Mouse (Mus musculus): ENCODE measurements around the gene Elob. TPM values are rescaled to one million over a fixed set of nuclear protein-coding genes. Genes with fewer than 3 reads are reported as not detected.

Gene Elob
- total RNA-seq, 1 experiment from 2014 or later: 93.3 TPM

DNA sequence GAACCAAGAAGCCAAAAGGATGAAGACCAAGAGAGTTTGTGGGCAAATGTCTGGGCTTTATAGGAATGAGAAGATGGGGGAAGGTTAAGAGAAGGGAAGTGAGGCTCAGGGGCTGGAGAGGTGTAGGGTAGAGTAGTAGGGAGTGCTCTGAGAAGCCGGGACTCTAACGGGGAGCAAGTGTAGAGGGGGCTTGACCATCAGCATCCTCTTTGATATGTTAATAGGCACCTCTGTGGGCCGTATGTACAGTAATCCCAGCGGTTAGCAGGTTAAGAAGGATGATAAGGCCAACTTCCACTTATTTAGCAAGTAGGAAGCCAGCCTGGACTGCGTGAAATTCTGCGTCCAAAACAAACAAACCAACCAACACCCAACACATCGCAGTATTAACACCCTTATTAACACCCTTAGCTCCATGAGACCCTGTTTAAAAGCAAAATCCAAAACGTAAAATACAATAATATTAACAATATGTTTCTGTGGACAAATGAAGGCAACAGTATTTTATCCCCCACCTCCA, 39.1 kb downstream of the Elob start:
- ATAC-seq (ENCODE audit: extremely low read depth, insufficient number of reproducible peaks, low FRiP score, poor library complexity, severe bottlenecking): no peak

DNA sequence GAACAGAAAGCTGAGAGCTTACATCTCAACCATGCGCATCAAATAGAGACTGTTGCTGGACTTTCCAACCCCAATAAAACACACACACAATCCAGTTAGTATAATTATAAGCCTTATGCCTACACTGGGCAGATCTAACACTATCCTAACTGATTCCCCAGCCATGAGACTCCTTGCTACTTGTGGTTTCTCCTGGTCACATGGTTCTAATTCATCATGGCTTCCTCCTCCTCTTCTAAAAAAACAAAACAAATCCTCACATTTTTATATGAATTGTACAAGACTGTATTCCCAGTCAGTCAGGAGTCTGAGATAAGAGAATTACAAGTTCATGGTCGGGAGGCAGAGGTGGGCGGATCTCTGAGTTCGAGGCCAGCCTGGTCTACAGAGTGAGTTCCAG, 40.0 kb downstream of the Elob start:
- ATAC-seq (ENCODE audit: extremely low read depth, insufficient number of reproducible peaks, low FRiP score, poor library complexity, severe bottlenecking): no peak

DNA sequence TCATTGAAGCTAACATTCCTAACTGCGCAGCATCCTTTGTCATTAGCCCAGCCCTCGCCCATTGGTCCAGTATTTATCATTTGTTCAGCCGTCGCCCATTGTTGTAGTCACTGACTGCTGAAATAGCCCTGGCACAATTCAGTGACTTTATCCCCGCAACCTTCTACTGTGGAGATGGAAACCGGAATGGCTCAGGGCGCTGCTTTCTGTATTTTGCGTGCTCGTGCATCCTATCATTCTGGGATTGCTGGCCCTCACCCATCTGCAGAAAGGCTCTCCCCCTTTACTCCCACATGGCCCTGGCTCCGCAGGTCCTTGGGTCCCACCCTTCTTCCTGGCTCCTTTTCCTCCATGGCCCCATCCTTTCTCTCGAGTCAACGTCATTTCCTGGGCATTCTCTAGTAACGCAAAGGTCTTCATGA, 42.4 kb downstream of the Elob start:
- no peak for ATAC-seq (ENCODE audit: extremely low read depth, insufficient number of reproducible peaks, low FRiP score, poor library complexity, severe bottlenecking)

DNA sequence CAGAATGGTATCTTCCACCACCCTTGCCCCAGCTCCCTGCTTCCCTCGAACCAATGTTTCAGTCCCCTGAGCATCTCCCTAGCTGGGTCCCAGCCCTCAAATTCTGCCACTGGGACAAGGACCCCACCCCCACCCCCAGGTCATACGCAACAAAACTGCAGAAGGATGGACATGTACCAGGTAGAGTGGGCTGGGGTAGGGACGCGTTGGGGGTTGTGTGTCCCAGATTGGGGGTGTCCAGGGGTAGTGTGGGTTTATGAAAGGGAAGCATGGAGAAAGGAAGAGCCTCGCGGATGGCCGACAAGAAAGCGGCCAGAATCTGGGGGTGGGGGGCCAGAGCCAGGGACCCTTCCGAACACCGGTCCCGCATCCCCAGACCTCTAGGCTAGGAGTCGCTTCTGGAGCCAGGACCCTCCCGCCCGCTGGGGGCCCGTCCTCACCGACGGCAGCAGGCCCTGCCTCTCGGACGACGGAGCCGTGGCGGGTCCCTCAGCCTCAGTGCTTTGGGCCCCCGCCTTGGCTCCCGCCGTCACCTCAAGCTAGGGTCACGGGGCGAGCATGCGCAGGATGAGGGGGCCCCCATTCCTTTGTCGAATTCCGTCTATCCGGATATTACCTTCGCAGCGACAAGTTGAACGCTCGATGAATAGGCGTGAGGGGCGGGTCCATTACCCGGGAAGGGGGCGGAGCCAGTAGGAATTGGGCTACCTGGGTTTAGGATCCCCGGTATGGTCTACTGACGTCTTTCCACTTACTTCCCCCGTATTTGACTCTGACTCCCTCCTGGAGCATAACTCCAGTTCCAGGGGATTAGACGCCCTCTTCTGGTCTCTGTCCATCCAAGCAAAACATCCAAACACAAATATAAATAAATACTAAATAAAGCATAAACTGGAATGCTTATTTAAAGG, 43.1 kb downstream of the Elob start, which contains the start of gene Flywch2:
Flywch2 (minus strand) TSS at position 521 of the 911 bp plus-strand sequence.
- peak; percentile 49; the same call in 1 of the 2 replicates for ATAC-seq (ENCODE audit: extremely low read depth, insufficient number of reproducible peaks, low FRiP score, poor library complexity, severe bottlenecking)

DNA sequence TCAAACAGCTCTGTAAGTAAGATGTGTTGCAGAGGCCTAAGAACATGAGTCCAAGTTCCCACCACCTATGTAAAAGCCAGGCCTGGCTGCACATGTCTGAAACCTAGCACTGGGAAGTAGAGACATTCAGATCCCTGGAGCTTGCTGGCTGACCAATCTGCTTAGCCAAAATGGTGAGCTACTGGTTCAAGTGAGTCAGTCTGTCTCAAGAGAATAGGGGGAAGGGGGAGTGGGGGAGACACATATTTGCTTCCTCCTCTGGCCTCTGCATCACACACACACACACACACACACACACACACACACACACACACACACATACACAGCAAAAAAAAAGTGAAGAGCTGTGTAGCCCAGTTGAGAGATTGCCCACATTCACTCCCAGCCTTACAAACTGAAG, 45.6 kb downstream of the Elob start:
- ATAC-seq (ENCODE audit: extremely low read depth, insufficient number of reproducible peaks, low FRiP score, poor library complexity, severe bottlenecking): no peak

DNA sequence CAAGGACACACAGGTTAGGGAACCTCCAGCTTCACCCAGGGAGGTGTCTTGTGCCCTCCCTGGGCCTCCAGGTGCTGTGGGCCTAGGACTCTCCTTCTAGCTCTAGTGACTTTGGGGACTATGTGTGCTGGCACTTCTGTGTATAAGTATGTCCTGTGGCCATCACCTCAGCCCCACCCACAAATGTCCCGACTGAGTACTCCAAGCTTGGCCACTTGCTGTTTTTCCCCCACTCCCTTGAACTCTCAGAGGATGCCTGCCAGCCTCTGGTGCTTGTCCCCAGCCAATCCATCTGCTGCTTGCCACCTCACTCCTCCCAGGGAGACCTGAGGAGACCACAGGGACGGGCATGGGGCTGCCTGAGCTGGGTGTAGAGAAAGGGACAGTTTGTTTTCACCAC, 50.5 kb downstream of the Elob start:
- no peak for ATAC-seq (ENCODE audit: extremely low read depth, insufficient number of reproducible peaks, low FRiP score, poor library complexity, severe bottlenecking)

DNA sequence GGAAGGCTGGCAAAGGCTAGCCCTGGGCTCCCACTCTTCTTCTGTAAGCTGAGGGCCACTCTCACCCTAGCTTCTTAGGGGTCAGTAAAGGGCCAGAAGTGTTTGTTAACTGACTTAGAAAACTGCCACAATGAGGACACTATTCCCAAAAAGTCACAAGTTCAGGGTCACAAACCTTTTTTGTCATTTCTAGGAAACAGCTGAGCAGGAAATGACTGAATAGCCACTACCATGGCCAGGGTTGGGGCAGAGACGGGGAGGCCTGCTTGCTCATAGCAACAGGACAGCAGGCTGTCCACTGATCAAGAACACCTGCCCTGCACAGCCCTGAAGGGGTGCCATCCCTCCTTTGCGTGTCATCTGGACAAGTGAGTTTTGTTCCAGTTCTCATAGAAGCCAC, 51.8 kb downstream of the Elob start:
- no peak for ATAC-seq (ENCODE audit: extremely low read depth, insufficient number of reproducible peaks, low FRiP score, poor library complexity, severe bottlenecking)

DNA sequence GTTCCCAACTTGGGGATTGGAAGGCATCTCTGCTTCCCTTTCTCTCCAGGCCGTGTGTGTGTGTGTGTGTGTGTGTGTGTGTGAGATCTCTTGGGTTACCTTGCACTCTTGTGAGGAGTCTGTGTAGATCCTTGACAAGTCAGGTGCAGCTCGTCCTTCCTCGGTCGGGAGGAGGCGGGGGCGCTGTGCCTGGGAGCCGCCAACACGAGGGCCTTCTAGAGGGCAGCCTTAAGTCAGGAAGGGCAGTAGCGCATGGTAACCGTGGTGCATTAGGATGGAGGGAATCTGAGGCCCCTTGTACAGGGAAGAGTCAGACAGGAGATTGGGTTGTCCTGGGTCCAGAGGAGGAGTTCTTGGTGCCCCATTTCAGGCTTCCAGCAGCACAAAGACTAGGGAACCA, 52.7 kb downstream of the Elob start:
- no peak for ATAC-seq (ENCODE audit: extremely low read depth, insufficient number of reproducible peaks, low FRiP score, poor library complexity, severe bottlenecking)

Other genes with a start within 250 kb of the Elob start
- gene Zfp13, start 229.6 kb downstream of the Elob start, total RNA-seq (2017): not detected in 2 replicates
- not detected in 2 replicates for gene Zscan10, start 228.3 kb downstream of the Elob start, total RNA-seq (2017)
- 11.4 and 14.9 TPM in 2 replicates for gene Mmp25, start 183.9 kb downstream of the Elob start, total RNA-seq (2017)
- 0.37 TPM in 1 of 2 replicates, not detected in the other for gene Bicdl2, start 168.6 kb downstream of the Elob start, total RNA-seq (2017)
- gene Hcfc1r1, start 155.5 kb downstream of the Elob start, total RNA-seq (2017): 21.9 and 32.2 TPM in 2 replicates
- gene Thoc6, start 155.3 kb downstream of the Elob start, total RNA-seq (2017): 15.2 and 16.0 TPM in 2 replicates
- gene Tnfrsf12a, start 151.7 kb downstream of the Elob start, total RNA-seq (2017): 10.5 and 13.4 TPM in 2 replicates
- gene Cldn6, start 149.9 kb downstream of the Elob start, total RNA-seq (2017): not detected in 2 replicates
- not detected in 2 replicates for gene Cldn9, start 145.1 kb downstream of the Elob start, total RNA-seq (2017)
- gene 1520401A03Rik, start 106.4 kb downstream of the Elob start, total RNA-seq (2017): not detected in 2 replicates
- gene Pkmyt1, start 102.8 kb downstream of the Elob start, total RNA-seq (2017): 6.5 and 8.0 TPM in 2 replicates
- gene Paqr4, start 88.3 kb downstream of the Elob start, total RNA-seq (2017): 0.70 TPM in 1 of 2 replicates, not detected in the other
- 0.23 TPM in 1 of 2 replicates, not detected in the other for gene Kremen2, start 83.3 kb downstream of the Elob start, total RNA-seq (2017)
- 16.8 and 18.3 TPM in 2 replicates for gene Flywch1, start 57.5 kb downstream of the Elob start, total RNA-seq (2017)
- not detected in 2 replicates for gene Flywch2, start 43.1 kb downstream of the Elob start, total RNA-seq (2017)
- 281 and 303 TPM in 2 replicates for gene Srrm2, start 38.6 kb downstream of the Elob start, total RNA-seq (2017)
- not detected in 2 replicates for gene Prss33, start 6.9 kb upstream of the Elob start, total RNA-seq (2017)
- gene Prss32, start 14.7 kb upstream of the Elob start, total RNA-seq (2017): 0.37 and 0.93 TPM in 2 replicates
- gene Prss41, start 15.0 kb upstream of the Elob start, total RNA-seq (2017): not detected in 2 replicates
- not detected in 2 replicates for gene Prss21, start 38.9 kb upstream of the Elob start, total RNA-seq (2017)
- not detected in 2 replicates for gene Dcpp1, start 51.7 kb upstream of the Elob start, total RNA-seq (2017)
- gene Dcpp2, start 51.7 kb upstream of the Elob start, total RNA-seq (2017): not detected in 2 replicates
- not detected in 2 replicates for gene Dcpp3, start 88.3 kb upstream of the Elob start, total RNA-seq (2017)
- not detected in 2 replicates for gene Sbp, start 112.5 kb upstream of the Elob start, total RNA-seq (2017)
- gene Sbpl, start 126.1 kb upstream of the Elob start, total RNA-seq (2017): not detected in 2 replicates
- not detected in 2 replicates for gene Prss30, start 151.4 kb upstream of the Elob start, total RNA-seq (2017)
- gene Prss22, start 169.0 kb upstream of the Elob start, total RNA-seq (2017): 3.2 and 3.7 TPM in 2 replicates
- 3.7 and 4.9 TPM in 2 replicates for gene Prss27, start 209.0 kb upstream of the Elob start, total RNA-seq (2017)
- 16.0 and 18.2 TPM in 2 replicates for gene Kctd5, start 244.3 kb upstream of the Elob start, total RNA-seq (2017)

Data from neutrophil, adult 5-6 weeks (primary cell).